Comparison of ENCODE assay signal across 9 mouse cellular contexts in the genomic region with DNA sequence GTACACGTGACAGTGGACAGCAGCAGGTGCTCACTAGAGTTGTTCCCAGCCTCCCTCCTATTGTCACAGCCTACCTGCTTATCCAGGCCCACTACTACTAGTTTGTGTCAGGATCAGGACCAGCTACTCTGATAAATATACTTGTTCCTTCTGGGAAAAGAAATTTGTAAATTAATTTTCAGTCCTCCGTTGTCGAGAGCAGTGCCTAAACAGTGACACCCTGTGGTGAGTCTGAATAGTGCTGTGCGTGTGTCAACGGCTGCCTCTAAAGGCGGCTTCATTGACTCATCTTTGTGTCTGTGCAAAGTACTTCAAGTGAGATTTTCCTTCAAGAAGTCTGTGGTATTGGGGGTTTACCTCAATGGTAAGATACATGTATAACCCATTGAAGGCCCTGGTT. TPM values are rescaled to one million over a fixed set of nuclear protein-coding genes. Genes with fewer than 3 reads are reported as not detected.
A peak's percentile ranks its signal among the peaks of the same experiment; 100 is the strongest.
DNase-seq lines count a peak whose midpoint lies in the region; ATAC-seq and TF ChIP-seq lines count a peak whose summit lies in the region.
"Had no signal": no experiment of that assay in that cellular context is flagged by ENCODE, and none has a peak within 500 bp of the region (broad histone marks: within the 10 kb centered on the region; RNA-seq: fewer than 3 reads in every experiment).

No protein-coding gene starts in this region.

- no peak overlapping the region for H3K4me2 ChIP-seq in forebrain, embryonic 15.5 days (replicated peaks)
- no peak overlapping the region for H3K4me2 ChIP-seq in lung, embryonic 14.5 days

- DNase-seq in forebrain, embryonic 10.5 days (ENCODE audit: extremely low spot score, low spot score), result no peak
- peak; percentile 36 for DNase-seq in ovary, postnatal 14 days (ENCODE audit: low spot score)
- DNase-seq in ovary, postnatal 36 days (ENCODE audit: low spot score), result no peak
- DNase-seq in cerebellum, postnatal 10 days, result peak; percentile 64 to 74
- peak; percentile 65 for DNase-seq in heart, postnatal 4 days
- DNase-seq in lung, embryonic 14.5 days, result peak; percentile 80
- DNase-seq in spleen, adult 12 weeks (ENCODE audit: low spot score), result peak; percentile 11

- 0 out of 2 replicates have a peak, but pooled peaks have one; percentile 23 for ATAC-seq in forebrain, embryonic 15.5 days (replicated peaks)
- ATAC-seq in lung, embryonic 14.5 days (ENCODE audit: insufficient read depth), result 0 out of 2 replicates have a peak, but pooled peaks have one; percentile 25

- H3K9ac ChIP-seq in forebrain, embryonic 15.5 days (replicated peaks), result no peak overlapping the region
- no peak overlapping the region for H3K9ac ChIP-seq in lung, embryonic 14.5 days

- no peaks in the 10 kb centered on the region for H3K9me3 ChIP-seq in forebrain, embryonic 15.5 days
- H3K9me3 ChIP-seq in forebrain, embryonic 10.5 days, result no peaks in the 10 kb centered on the region
- no peaks in the 10 kb centered on the region for H3K9me3 ChIP-seq in lung, embryonic 14.5 days (ENCODE audit: low read depth, low read length)

- WGBS in forebrain, embryonic 15.5 days, result 42% methylated on average over 6 of the region's 6 CpGs
- WGBS in forebrain, embryonic 10.5 days, result 79% methylated on average over 6 of the region's 6 CpGs
- WGBS in lung, embryonic 14.5 days, result 55% methylated on average over 6 of the region's 6 CpGs

- H3K4me1 ChIP-seq in forebrain, embryonic 15.5 days, result no peaks in the 10 kb centered on the region
- no peaks in the 10 kb centered on the region for H3K4me1 ChIP-seq in forebrain, embryonic 10.5 days
- no peaks in the 10 kb centered on the region for H3K4me1 ChIP-seq in lung, embryonic 14.5 days (ENCODE audit: insufficient read depth)

- no peak overlapping the region for H3K27ac ChIP-seq in forebrain, embryonic 15.5 days (replicated peaks)
- H3K27ac ChIP-seq in forebrain, embryonic 10.5 days, result no peak overlapping the region
- no peak overlapping the region for H3K27ac ChIP-seq in lung, embryonic 14.5 days (ENCODE audit: low read depth)

- H3K36me3 ChIP-seq in forebrain, embryonic 15.5 days, result peaks cover 72% of the 10 kb centered on the region
- peaks cover 92% of the 10 kb centered on the region for H3K36me3 ChIP-seq in forebrain, embryonic 10.5 days (replicated peaks)
- H3K36me3 ChIP-seq in lung, embryonic 14.5 days (ENCODE audit: insufficient read depth), result peaks cover 76% of the 10 kb centered on the region

- H3K4me3 ChIP-seq in forebrain, embryonic 15.5 days, result no peak overlapping the region
- no peak overlapping the region for H3K4me3 ChIP-seq in forebrain, embryonic 10.5 days
- H3K4me3 ChIP-seq in lung, embryonic 14.5 days (ENCODE audit: low read depth, low read length), result no peak overlapping the region

- H3K27me3 ChIP-seq in forebrain, embryonic 15.5 days, result no peaks in the 10 kb centered on the region
- no peaks in the 10 kb centered on the region for H3K27me3 ChIP-seq in forebrain, embryonic 10.5 days (ENCODE audit: poor library complexity, severe bottlenecking)
- no peaks in the 10 kb centered on the region for H3K27me3 ChIP-seq in lung, embryonic 14.5 days (ENCODE audit: insufficient read depth, low read length)

- TF ChIP-seq CTCF in lung, embryonic 14.5 days (IDR thresholded peaks at IDR 0.05; ENCODE audit: low read depth), result peak; percentile 82

RNA-seq across cellular contexts. Expression of gene Gm12248, which starts 35.5 kb away (rescaled TPM):
- polyA plus RNA-seq in forebrain, embryonic 15.5 days (2015; fragmentation: Nextera tagmentation; extraction: Ambion mirVana), result not detected in 2 replicates
- polyA plus RNA-seq in forebrain, embryonic 10.5 days (2016; fragmentation: Nextera tagmentation; extraction: Ambion mirVana), result not detected in 2 replicates
- not detected for total RNA-seq in heart, postnatal 4 days (2021)
- not detected in 2 replicates for polyA plus RNA-seq in lung, embryonic 14.5 days (2014; fragmentation: Nextera tagmentation; extraction: Ambion mirVana)
- total RNA-seq: layer of hippocampus, adult 18-20 months had no signal

RNA-seq across cellular contexts. Expression of gene Cnot8, which starts 46.5 kb away (rescaled TPM):
- 147 TPM in 2 replicates for polyA plus RNA-seq in forebrain, embryonic 15.5 days (2015; fragmentation: Nextera tagmentation; extraction: Ambion mirVana)
- polyA plus RNA-seq in forebrain, embryonic 10.5 days (2016; fragmentation: Nextera tagmentation; extraction: Ambion mirVana), result 90.9 and 96.1 TPM in 2 replicates
- 10 to 100 TPM; 41.8 to 43.0 TPM for total RNA-seq in heart, postnatal 4 days (2021)
- 82.3 and 86.8 TPM in 2 replicates for polyA plus RNA-seq in lung, embryonic 14.5 days (2014; fragmentation: Nextera tagmentation; extraction: Ambion mirVana)

RNA-seq across cellular contexts. Expression of gene Larp1, which starts 48.6 kb away (rescaled TPM):
- 18.5 and 18.7 TPM in 2 replicates for polyA plus RNA-seq in forebrain, embryonic 15.5 days (2015; fragmentation: Nextera tagmentation; extraction: Ambion mirVana)
- 17.3 and 18.6 TPM in 2 replicates for polyA plus RNA-seq in forebrain, embryonic 10.5 days (2016; fragmentation: Nextera tagmentation; extraction: Ambion mirVana)
- total RNA-seq in heart, postnatal 4 days (2021), result 10 to 100 TPM; 69.6 to 69.9 TPM
- 24.7 and 26.9 TPM in 2 replicates for polyA plus RNA-seq in lung, embryonic 14.5 days (2014; fragmentation: Nextera tagmentation; extraction: Ambion mirVana)

Comparison
In these comparisons a context has a peak if more than half of its experiments do, and no peak if none do; other contexts are left out.
1. DNase-seq: peak in ovary, postnatal 14 days (single experiment), cerebellum, postnatal 10 days (2 of 2), heart, postnatal 4 days (single experiment), lung, embryonic 14.5 days (single experiment) and spleen, adult 12 weeks (single experiment); none in forebrain, embryonic 10.5 days (single experiment) and ovary, postnatal 36 days (single experiment).